Mouse (Mus musculus) ES-Bruce4 (cell line): Measurements from ENCODE around the gene Tamm41.

Experiments used
- CTCF ChIP-seq: IDR thresholded peaks from one replicate; pipeline ENCODE4 v1.8.1; 2011; ENCODE audit warnings: low read depth, low read length
- EP300 ChIP-seq: IDR thresholded peaks from 2 replicates; pipeline ENCODE4 v1.6.1; 2011; ENCODE audit warnings: low read depth, low read length; ENCODE audit not compliant: insufficient read depth
- POLR2A ChIP-seq: IDR thresholded peaks from one replicate; pipeline ENCODE4 v1.8.1; 2011; ENCODE audit warnings: low read length; ENCODE audit not compliant: insufficient read depth

- no peak for TF ChIP-seq POLR2A
- TF ChIP-seq CTCF = no peak
- TF ChIP-seq EP300 = no peak
Observed at GRCm38 (mm10) chr6:115059227-115059626, 21.6 kb upstream of the Tamm41 start.
